Mouse (Mus musculus): ENCODE results near the gene Ap1g2.

GRCm38 (mm10) chr14:55094704-55095231, 11.6 kb downstream of the Ap1g2 start, which contains the start of gene Thtpa:
- no peak; a peak in 1 of 4 replicates for TF ChIP-seq EP300 (IDR thresholded peaks at IDR 0.05; ENCODE audit: low read depth in 1 of 2, low read length in 2 of 2)
- TF ChIP-seq USF1 (IDR thresholded peaks at IDR 0.05; ENCODE audit: low read depth, low read length) = no peak
- no peak for TF ChIP-seq GABPA (IDR thresholded peaks at IDR 0.05; ENCODE audit: low read depth, low read length)
- TF ChIP-seq TAL1 (IDR thresholded peaks at IDR 0.05; ENCODE audit: low read length) = 0 out of 2 replicates have a peak, but pooled peaks have one; percentile 27
